Comparison of ENCODE assay signal across 8 mouse cellular contexts in genomic region chr17:15041175-15041729, GRCm38 (mm10). TPM values are rescaled to one million over a fixed set of nuclear protein-coding genes. Genes with fewer than 3 reads are reported as not detected.
A peak's percentile ranks its signal among the peaks of the same experiment; 100 is the strongest.
DNase-seq lines count a peak whose midpoint lies in the region; ATAC-seq and TF ChIP-seq lines count a peak whose summit lies in the region.
"Not testable (repeated sequence)": the region's sequence is repeated elsewhere in the genome, so short reads cannot be mapped to it uniquely, and the experiment has no call there.

Ermard (plus strand) TSS chr17:15041208.
Tcte3 (minus strand) TSS chr17:15041488.
Gm3448 (minus strand) TSS chr17:15041537.

- TF ChIP-seq CTCF in Patski (IDR thresholded peaks at IDR 0.05); gastrocnemius, adult 2 months (IDR thresholded peaks at IDR 0.05); midbrain, postnatal 0 days (IDR thresholded peaks at IDR 0.05); testis, adult 2 months (IDR thresholded peaks at IDR 0.05; ENCODE audit: control insufficient read depth, insufficient read depth, insufficient replicate concordance, low read depth, low read length): not testable (repeated sequence)

- H3K4me1 ChIP-seq in hindbrain, embryonic 12.5 days; liver, embryonic 16.5 days (ENCODE audit: control insufficient read depth, low read depth, low read length); midbrain, postnatal 0 days (ENCODE audit: insufficient read depth, low read length); testis, adult 2 months (ENCODE audit: control insufficient read depth, insufficient read depth, low read length): not testable (repeated sequence)

- POLR2A ChIA-PET in Patski (lab: Charles Lee) = not testable (repeated sequence)

- not testable (repeated sequence) for H3K27me3 ChIP-seq in Patski; hindbrain, embryonic 12.5 days; liver, embryonic 16.5 days (ENCODE audit: control insufficient read depth, insufficient read depth, low read depth, low read length); midbrain, postnatal 0 days (ENCODE audit: insufficient read depth, low read length); testis, adult 2 months (ENCODE audit: control insufficient read depth, insufficient read depth, low read length)

- not testable (repeated sequence) for H3K4me2 ChIP-seq in hindbrain, embryonic 12.5 days (replicated peaks); liver, embryonic 16.5 days (ENCODE audit: low read depth, low read length); midbrain, postnatal 0 days (ENCODE audit: low read depth, low read length, poor library complexity, severe bottlenecking)

- peak within 1 kb of the TSS; percentile 60 for H3K4me3 ChIP-seq in gastrocnemius, adult 2 months
- H3K4me3 ChIP-seq in hindbrain, embryonic 12.5 days; liver, embryonic 16.5 days (ENCODE audit: low read depth, low read length); midbrain, postnatal 0 days (ENCODE audit: low read depth, low read length); testis, adult 2 months (ENCODE audit: control insufficient read depth, low read depth, low read length): not testable (repeated sequence)

- H3K36me3 ChIP-seq in hindbrain, embryonic 12.5 days; liver, embryonic 16.5 days (ENCODE audit: control insufficient read depth, insufficient read depth); midbrain, postnatal 0 days (ENCODE audit: insufficient read depth, low read length); testis, adult 2 months (ENCODE audit: control insufficient read depth, insufficient read depth, low read length): not testable (repeated sequence)

- intact Hi-C loops in gastrocnemius, adult 2 months (cut with DNase I) = not testable (repeated sequence)

- ATAC-seq in Patski = peak; percentile 93
- ATAC-seq in hindbrain, embryonic 12.5 days (ENCODE audit: low FRiP score) = peak; percentile 98
- peak; percentile 97 for ATAC-seq in liver, embryonic 16.5 days (ENCODE audit: low read depth)
- peak; percentile 98 for ATAC-seq in midbrain, postnatal 0 days (ENCODE audit: low FRiP score)

- DNase-seq in Patski (ENCODE audit: low read depth, low spot score); midbrain, postnatal 0 days (ENCODE audit: low spot score): not testable (repeated sequence)
- DNase-seq in cerebellum, postnatal 36 days = peak; percentile 39 to 47
- peak; percentile 53 for DNase-seq in gastrocnemius, adult 2 months
- DNase-seq in kidney, postnatal 14 days = peak; percentile 47

- not testable (repeated sequence) for TF ChIP-seq POLR2A in testis, adult 2 months (IDR thresholded peaks at IDR 0.05; ENCODE audit: control insufficient read depth, low read depth, low read length)

- H3K9ac ChIP-seq in hindbrain, embryonic 12.5 days; liver, embryonic 16.5 days (ENCODE audit: low read depth, low read length); midbrain, postnatal 0 days (replicated peaks; ENCODE audit: low read length, poor library complexity, severe bottlenecking): not testable (repeated sequence)

- not testable (repeated sequence) for H3K9me3 ChIP-seq in hindbrain, embryonic 12.5 days (replicated peaks); liver, embryonic 16.5 days (replicated peaks; ENCODE audit: control insufficient read depth, low read length); midbrain, postnatal 0 days (ENCODE audit: low read length)

- peak within 1 kb of the TSS; percentile 73 for H3K27ac ChIP-seq in gastrocnemius, adult 2 months
- H3K27ac ChIP-seq in hindbrain, embryonic 12.5 days; liver, embryonic 16.5 days (ENCODE audit: low read length); midbrain, postnatal 0 days (ENCODE audit: low read depth, low read length); testis, adult 2 months (ENCODE audit: control insufficient read depth, insufficient read depth, low read depth, low read length): not testable (repeated sequence)

- CTCF ChIA-PET in Patski (lab: Charles Lee) = not testable (repeated sequence)

- in situ Hi-C loops in Patski (cut with MboI; ENCODE audit: low pct_unique_long_range_greater_than_20kb) = not testable (repeated sequence)

- WGBS in hindbrain, embryonic 12.5 days = no CpG with 5 or more reads among the region's 56 CpGs
- no CpG with 5 or more reads among the region's 56 CpGs for WGBS in liver, embryonic 16.5 days (ENCODE audit: insufficient replicate concordance)
- WGBS in midbrain, postnatal 0 days = no CpG with 5 or more reads among the region's 56 CpGs

RNA-seq across cellular contexts. Expression of gene Ermard, which starts in this region (rescaled TPM):
- polyA plus RNA-seq in Patski (2021) = 50.2 TPM
- total RNA-seq in gastrocnemius, adult 2 months (2021) = 10 to 100 TPM; 22.9 to 29.4 TPM
- 97.1 and 112 TPM in 2 replicates for polyA plus RNA-seq in hindbrain, embryonic 12.5 days (2016; fragmentation: Nextera tagmentation; extraction: Ambion mirVana)
- 26.8 and 27.5 TPM in 2 replicates for polyA plus RNA-seq in liver, embryonic 16.5 days (2015; fragmentation: Nextera tagmentation; extraction: Ambion mirVana)
- 38.4 and 45.2 TPM in 2 replicates for total RNA-seq in midbrain, postnatal 0 days (2014; rRNA removed)
- polyA plus RNA-seq in midbrain, postnatal 0 days (2015; fragmentation: Nextera tagmentation; extraction: Ambion mirVana) = 42.9 and 58.9 TPM in 2 replicates
- polyA plus RNA-seq in testis, adult 2 months (2012; rRNA removed) = 51.0 and 54.6 TPM in 2 replicates

RNA-seq across cellular contexts. Expression of gene Tcte3, which starts in this region (rescaled TPM):
- polyA plus RNA-seq in Patski (2021) = 0.19 TPM
- total RNA-seq in gastrocnemius, adult 2 months (2021) = not detected
- polyA plus RNA-seq in hindbrain, embryonic 12.5 days (2016; fragmentation: Nextera tagmentation; extraction: Ambion mirVana) = not detected in 2 replicates
- polyA plus RNA-seq in liver, embryonic 16.5 days (2015; fragmentation: Nextera tagmentation; extraction: Ambion mirVana) = 1.5 and 4.6 TPM in 2 replicates
- not detected in 2 replicates for total RNA-seq in midbrain, postnatal 0 days (2014; rRNA removed)
- polyA plus RNA-seq in midbrain, postnatal 0 days (2015; fragmentation: Nextera tagmentation; extraction: Ambion mirVana) = not detected in 2 replicates
- polyA plus RNA-seq in testis, adult 2 months (2012; rRNA removed) = 525 and 777 TPM in 2 replicates

RNA-seq across cellular contexts. Expression of gene Gm3448, which starts in this region (rescaled TPM):
- 1.5 TPM for polyA plus RNA-seq in Patski (2021)
- 1 to 10 TPM in 1 of 2 experiments, under 1 TPM in 1; 0.67 to 1.2 TPM for total RNA-seq in gastrocnemius, adult 2 months (2021)
- 5.9 and 6.5 TPM in 2 replicates for polyA plus RNA-seq in hindbrain, embryonic 12.5 days (2016; fragmentation: Nextera tagmentation; extraction: Ambion mirVana)
- polyA plus RNA-seq in liver, embryonic 16.5 days (2015; fragmentation: Nextera tagmentation; extraction: Ambion mirVana) = 1.7 and 2.7 TPM in 2 replicates
- total RNA-seq in midbrain, postnatal 0 days (2014; rRNA removed) = 0.99 and 5.1 TPM in 2 replicates
- 0.98 and 3.1 TPM in 2 replicates for polyA plus RNA-seq in midbrain, postnatal 0 days (2015; fragmentation: Nextera tagmentation; extraction: Ambion mirVana)
- 324 and 366 TPM in 2 replicates for polyA plus RNA-seq in testis, adult 2 months (2012; rRNA removed)

Comparison
In these comparisons a context has a peak if more than half of its experiments do, and no peak if none do; other contexts are left out.
1. RNA of gene Tcte3 (polyA plus RNA-seq): 525 to 777 TPM in testis, adult 2 months; 1.5 to 4.6 TPM in liver, embryonic 16.5 days, 0.19 TPM in Patski (single experiment), not detected in hindbrain, embryonic 12.5 days and not detected in midbrain, postnatal 0 days; every median in the first group is over 10 times any median in the second.
2. RNA of gene Gm3448 (polyA plus RNA-seq): 324 to 366 TPM in testis, adult 2 months; 5.9 to 6.5 TPM in hindbrain, embryonic 12.5 days, 0.98 to 3.1 TPM in midbrain, postnatal 0 days, 1.7 to 2.7 TPM in liver, embryonic 16.5 days and 1.5 TPM in Patski (single experiment); every median in the first group is over 10 times any median in the second.
3. Peak in every context shown above with its lines, with median percentiles within 50 percentile points of each other: ATAC-seq.